Mouse (Mus musculus): ENCODE data around the gene Tmem132d.

- TF ChIP-seq CTCF (IDR thresholded peaks at IDR 0.05; ENCODE audit: control insufficient read depth, insufficient read depth, insufficient read length): no peak
- TF ChIP-seq FOSL1 (IDR thresholded peaks at IDR 0.05; ENCODE audit: insufficient read depth, low read length, poor library complexity, severe bottlenecking): no peak
- no peak for TF ChIP-seq MYOD1 (IDR thresholded peaks at IDR 0.05; ENCODE audit: control insufficient read depth, insufficient read length, low read depth)
- TF ChIP-seq CEBPB (IDR thresholded peaks at IDR 0.05; ENCODE audit: low read depth): no peak
- no peak for TF ChIP-seq USF1 (IDR thresholded peaks at IDR 0.05; ENCODE audit: low read depth)
- TF ChIP-seq MAX (IDR thresholded peaks at IDR 0.05): no peak
- TF ChIP-seq MYOG (IDR thresholded peaks at IDR 0.05; ENCODE audit: control insufficient read depth, extremely low read depth, insufficient read length): no peak
Observed at GRCm38 (mm10) chr5:128040036-128040435, 392.8 kb downstream of the Tmem132d start.
